24 mouse cellular contexts compared by ENCODE assay signal in the genomic region with DNA sequence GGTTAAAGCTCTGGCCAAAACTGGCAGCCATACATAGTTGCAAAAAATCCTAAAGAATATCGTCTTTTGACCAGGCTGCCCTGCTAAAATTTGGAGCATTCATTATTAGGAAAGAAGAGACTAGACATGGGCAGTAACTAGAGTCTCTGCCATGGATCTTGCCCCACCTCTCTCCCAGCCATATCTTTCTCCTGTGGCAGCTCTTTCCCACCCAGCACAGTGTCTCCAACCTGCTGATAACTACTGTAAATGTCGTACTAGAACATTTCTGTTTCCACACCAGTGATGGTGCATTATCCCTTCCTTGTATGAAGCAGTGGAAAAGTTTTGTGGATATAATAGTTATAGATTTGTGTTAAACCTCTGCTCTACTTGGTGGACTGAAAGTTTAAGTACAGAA.
A peak's percentile ranks its signal among the peaks of the same experiment; 100 is the strongest.
DNase-seq lines count a peak whose midpoint lies in the region; ATAC-seq lines count a peak whose summit lies in the region.
"Had no signal": no experiment of that assay in that cellular context is flagged by ENCODE, and none has a peak within 500 bp of the region (broad histone marks: within the 10 kb centered on the region; RNA-seq: fewer than 3 reads in every experiment).

No protein-coding gene starts in this region.

- H3K4me3 ChIP-seq in liver, embryonic 13.5 days (replicated peaks): no peak overlapping the region
- no peak overlapping the region for H3K4me3 ChIP-seq in liver, embryonic 11.5 days (ENCODE audit: low read depth, low read length)
- H3K4me3 ChIP-seq: embryonic facial prominence, embryonic 10.5 days; embryonic facial prominence, embryonic 12.5 days; erythroblast, embryonic 14.5 days; forebrain, embryonic 13.5 days; forebrain, embryonic 15.5 days had no signal

- H3K9me3 ChIP-seq in liver, embryonic 13.5 days (replicated peaks): no peaks in the 10 kb centered on the region
- H3K9me3 ChIP-seq in liver, embryonic 11.5 days (ENCODE audit: control insufficient read depth, low read length): no peaks in the 10 kb centered on the region
- H3K9me3 ChIP-seq: embryonic facial prominence, embryonic 10.5 days; embryonic facial prominence, embryonic 12.5 days; forebrain, embryonic 13.5 days; forebrain, embryonic 15.5 days; G1E had no signal

- no peak overlapping the region for H3K4me2 ChIP-seq in liver, embryonic 13.5 days
- no peak overlapping the region for H3K4me2 ChIP-seq in liver, embryonic 11.5 days
- H3K4me2 ChIP-seq: embryonic facial prominence, embryonic 12.5 days; forebrain, embryonic 13.5 days; forebrain, embryonic 15.5 days had no signal

- H3K27me3 ChIP-seq in liver, embryonic 13.5 days: no peaks in the 10 kb centered on the region
- H3K27me3 ChIP-seq in liver, embryonic 11.5 days (replicated peaks; ENCODE audit: control insufficient read depth, insufficient read depth, low read length): no peaks in the 10 kb centered on the region
- H3K27me3 ChIP-seq: CH12.LX; embryonic facial prominence, embryonic 12.5 days; forebrain, embryonic 13.5 days; forebrain, embryonic 15.5 days; Patski had no signal

- DNase-seq in liver, embryonic 13.5 days: no peak
- no peak for DNase-seq in liver, embryonic 11.5 days (ENCODE audit: low spot score)
- DNase-seq in B cell, adult 2 months: no peak
- no peak for DNase-seq in lung, adult 18-20 months
- DNase-seq: adrenal gland, adult 8-10 months; adrenal gland, postnatal 14 days; cerebellum, adult 11-12 months; cerebellum, adult 2 months; cerebellum, adult 9-10 months; cerebellum, postnatal 10 days; cerebellum, postnatal 25 days; forebrain, postnatal 0 days had no signal

- 34% methylated on average over 2 of the region's 2 CpGs for WGBS in liver, embryonic 13.5 days (ENCODE audit: insufficient replicate concordance)
- WGBS in liver, embryonic 11.5 days: 60% methylated on average over 2 of the region's 2 CpGs

- H3K36me3 ChIP-seq in liver, embryonic 13.5 days: 0 out of 2 replicates have a peak, but pooled peaks cover 2% of the 10 kb centered on the region
- no peaks in the 10 kb centered on the region for H3K36me3 ChIP-seq in liver, embryonic 11.5 days (ENCODE audit: control insufficient read depth, insufficient read depth, low read length)
- H3K36me3 ChIP-seq: embryonic facial prominence, embryonic 12.5 days had no signal

- peaks cover 6% of the 10 kb centered on the region; the same call in 1 of the 2 replicates for H3K4me1 ChIP-seq in liver, embryonic 13.5 days (replicated peaks)
- no peaks in the 10 kb centered on the region for H3K4me1 ChIP-seq in liver, embryonic 11.5 days (replicated peaks; ENCODE audit: control insufficient read depth, insufficient read depth, low read length)
- H3K4me1 ChIP-seq: embryonic facial prominence, embryonic 10.5 days; embryonic facial prominence, embryonic 12.5 days; forebrain, embryonic 13.5 days; forebrain, embryonic 15.5 days had no signal

- H3K9ac ChIP-seq in liver, embryonic 13.5 days: no peak overlapping the region
- no peak overlapping the region for H3K9ac ChIP-seq in liver, embryonic 11.5 days (ENCODE audit: low read depth, low read length)
- H3K9ac ChIP-seq: embryonic facial prominence, embryonic 12.5 days; forebrain, embryonic 13.5 days; forebrain, embryonic 15.5 days; forebrain, postnatal 0 days had no signal

- ATAC-seq in liver, embryonic 13.5 days (ENCODE audit: low read depth): peak; percentile 50; the same call in 1 of the 2 replicates
- ATAC-seq in liver, embryonic 11.5 days (replicated peaks; ENCODE audit: low FRiP score): no peak
- ATAC-seq in erythroblast, adult 5-6 weeks (replicated peaks; ENCODE audit: low FRiP score, poor library complexity, severe bottlenecking): peak; percentile 74
- ATAC-seq in megakaryocyte-erythroid progenitor cell, adult 5-6 weeks (replicated peaks; ENCODE audit: low FRiP score, low TSS enrichment, poor library complexity, severe bottlenecking): 0 out of 2 replicates have a peak, but pooled peaks have one; percentile 44
- ATAC-seq: activated CD4-positive, CD25-positive, alpha-beta regulatory T cell, adult 4 months; CD4-positive, CD25-positive, alpha-beta regulatory T cell, adult 4 months; forebrain, embryonic 13.5 days; forebrain, embryonic 15.5 days; forebrain, postnatal 0 days; Patski had no signal

- no peak overlapping the region for H3K27ac ChIP-seq in liver, embryonic 13.5 days
- H3K27ac ChIP-seq in liver, embryonic 11.5 days (ENCODE audit: low read depth, low read length): no peak overlapping the region
- H3K27ac ChIP-seq: embryonic facial prominence, embryonic 10.5 days; embryonic facial prominence, embryonic 12.5 days; forebrain, embryonic 13.5 days; forebrain, embryonic 15.5 days had no signal
